Mouse (Mus musculus) CH12.LX (cell line): Measurements from ENCODE around the gene Tmed5.

Experiments
- CHD2 ChIP-seq: IDR thresholded peaks from 2 replicates; pipeline ENCODE4 v1.6.1; 2011; ENCODE audit warnings: low read length, improper control_type of control experiment
- CTCF ChIP-seq, 2 experiments: IDR thresholded peaks in 1 of 2; conservative IDR thresholded peaks in 1 of 2; 2 replicates each; pipeline ENCODE4 v1.5.1; 2011 to 2012; ENCODE audit warnings: low read depth in 2 of 2, low read length in 2 of 2, improper control_type of control experiment in 1 of 2, inconsistent platforms in 1 of 2, mild to moderate bottlenecking in 1 of 2, moderate library complexity in 1 of 2
- E2F4 ChIP-seq: IDR thresholded peaks from 2 replicates; pipeline ENCODE4 v1.6.1; 2011; ENCODE audit warnings: low read depth, low read length, improper control_type of control experiment; ENCODE audit not compliant: insufficient replicate concordance
- EP300 ChIP-seq: IDR thresholded peaks from 2 replicates; pipeline ENCODE4 v1.6.1; 2011; ENCODE audit warnings: low read length, improper control_type of control experiment
- ETS1 ChIP-seq: conservative IDR thresholded peaks from 2 replicates; pipeline ENCODE4 v1.6.1; 2012; ENCODE audit warnings: low read depth, mild to moderate bottlenecking, inconsistent platforms, low read length, improper control_type of control experiment, moderate library complexity
- GABPA ChIP-seq: IDR thresholded peaks from 2 replicates; pipeline ENCODE4 v1.6.1; 2012; ENCODE audit warnings: low read depth, low read length, improper control_type of control experiment, inconsistent platforms; ENCODE audit not compliant: insufficient replicate concordance
- MAFK ChIP-seq: IDR thresholded peaks from 2 replicates; pipeline ENCODE4 v1.6.1; 2011; ENCODE audit warnings: low read length, improper control_type of control experiment; ENCODE audit not compliant: insufficient replicate concordance
- POLR2A ChIP-seq: IDR thresholded peaks from 2 replicates; pipeline ENCODE4 v1.6.1; 2011; ENCODE audit warnings: low read depth, mild to moderate bottlenecking, improper control_type of control experiment, low read length
- RCOR1 ChIP-seq: conservative IDR thresholded peaks from 2 replicates; pipeline ENCODE4 v1.6.1; 2012; ENCODE audit warnings: low read depth, mild to moderate bottlenecking, inconsistent platforms, low read length, improper control_type of control experiment
- TCF12 ChIP-seq: IDR thresholded peaks from 2 replicates; pipeline ENCODE4 v1.6.1; 2014; ENCODE audit warnings: low read depth, mild to moderate bottlenecking, inconsistent platforms, low read length, improper control_type of control experiment
- UBTF ChIP-seq: IDR thresholded peaks from 2 replicates; pipeline ENCODE4 v1.6.1; 2012; ENCODE audit warnings: low read depth, mild to moderate bottlenecking, inconsistent platforms, low read length, improper control_type of control experiment, moderate library complexity
- USF1 ChIP-seq: IDR thresholded peaks from 2 replicates; pipeline ENCODE4 v1.6.1; 2014; ENCODE audit warnings: low read depth, mild to moderate bottlenecking, inconsistent platforms, low read length, improper control_type of control experiment
- ZMIZ1 ChIP-seq: IDR thresholded peaks from 2 replicates; pipeline ENCODE4 v1.6.1; 2012; ENCODE audit warnings: low read depth, mild to moderate bottlenecking, inconsistent platforms, low read length, improper control_type of control experiment

DNA sequence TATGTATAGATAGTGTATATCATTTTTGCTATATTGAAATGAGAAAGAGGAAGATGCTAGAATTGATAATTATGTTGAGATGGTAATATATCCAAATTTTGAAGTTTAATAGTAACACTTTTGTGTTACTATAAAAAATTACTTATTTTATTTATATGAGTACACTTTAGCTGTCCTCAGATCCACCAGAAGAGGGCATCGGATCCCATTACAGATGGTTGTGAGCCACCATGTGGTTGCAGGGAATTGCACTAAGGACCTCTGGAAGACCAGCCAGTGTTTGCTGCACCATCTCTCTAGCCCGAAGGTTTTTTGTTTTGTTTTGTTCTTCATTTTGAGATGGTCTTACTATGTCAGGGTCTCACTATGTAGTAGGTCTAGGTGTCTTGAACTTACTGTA lies 47.0 kb downstream of the Tmed5 start:
- no peak for TF ChIP-seq ETS1
- peak in 1 of 2 experiments; percentile 58; a peak in 2 of 4 replicates for TF ChIP-seq CTCF (conservative IDR thresholded peaks at IDR 0.05 in 1 of 2, IDR thresholded peaks at IDR 0.05 in 1 of 2; ENCODE audit: low read depth in 2 of 2, low read length in 2 of 2)
- no peak for TF ChIP-seq EP300
- TF ChIP-seq UBTF, result no peak
- TF ChIP-seq RCOR1, result no peak
- TF ChIP-seq ZMIZ1, result no peak
- no peak for TF ChIP-seq GABPA
- no peak for TF ChIP-seq USF1
- no peak for TF ChIP-seq TCF12
- TF ChIP-seq POLR2A, result no peak
- no peak for TF ChIP-seq E2F4
- TF ChIP-seq CHD2, result no peak
- TF ChIP-seq MAFK, result no peak
